Mouse (Mus musculus) liver, postnatal 0 days (tissue): Measurements from ENCODE around the gene Gspt1. TPM values are rescaled to one million over a fixed set of nuclear protein-coding genes. Genes with fewer than 3 reads are reported as not detected.
A peak's percentile ranks its signal among the peaks of the same experiment; 100 is the strongest.

Experiments
- ATAC-seq: fragments of 200-750 bp; cut with Nextera tagmentation; 2 replicates; pipeline ENCODE4 v1.8.0; 2017; ENCODE audit warnings: mild to moderate bottlenecking, moderate library complexity
- DNase-seq: peaks from one replicate; pipeline ENCODE4 v3.0.0-alpha.2; 2016
- H3K27ac ChIP-seq: fragments of 300-500 bp; sonication (generic); 2 replicates; pipeline ENCODE4 v1.5.1; 2014; ENCODE audit warnings: antibody characterized with exemption, moderate library complexity, mild to moderate bottlenecking, low read depth
- H3K27me3 ChIP-seq: fragments of 300-500 bp; sonication (generic); 2 replicates; pipeline ENCODE4 v1.6.1; 2014; ENCODE audit warnings: low read length, control low read depth, mixed read lengths; ENCODE audit not compliant: insufficient read depth
- H3K36me3 ChIP-seq: fragments of 300-500 bp; sonication (generic); replicated peaks from 2 replicates; pipeline ENCODE4 v1.6.1; 2014; ENCODE audit warnings: mild to moderate bottlenecking, control low read depth, low read length, moderate library complexity, mixed read lengths; ENCODE audit not compliant: insufficient read depth
- H3K4me1 ChIP-seq: fragments of 300-500 bp; sonication (generic); 2 replicates; pipeline ENCODE4 v1.6.1; 2014; ENCODE audit warnings: antibody characterized with exemption, mild to moderate bottlenecking, control low read depth; ENCODE audit not compliant: insufficient read depth
- H3K4me2 ChIP-seq: fragments of 300-500 bp; sonication (generic); 2 replicates; pipeline ENCODE4 v1.6.1; 2014; ENCODE audit warnings: low read depth, mild to moderate bottlenecking, low read length, moderate library complexity, mixed read lengths
- H3K4me3 ChIP-seq: fragments of 300-500 bp; sonication (generic); 2 replicates; pipeline ENCODE4 v1.5.1; 2014; ENCODE audit warnings: low read depth, low read length
- H3K9ac ChIP-seq: fragments of 300-500 bp; sonication (generic); replicated peaks from 2 replicates; pipeline ENCODE4 v1.6.1; 2014; ENCODE audit warnings: mild to moderate bottlenecking, moderate library complexity
- H3K9me3 ChIP-seq: fragments of 300-500 bp; sonication (generic); 2 replicates; pipeline ENCODE4 v1.6.1; 2016; ENCODE audit warnings: mild to moderate bottlenecking, control low read depth, low read length, mixed read lengths
- CTCF ChIP-seq: sonication (generic); IDR thresholded peaks from 2 replicates; pipeline ENCODE4 v1.5.1; 2016; ENCODE audit warnings: antibody characterized with exemption, low read depth
- EP300 ChIP-seq: IDR thresholded peaks from 2 replicates; pipeline ENCODE4 v1.6.1; 2016; ENCODE audit warnings: antibody characterized with exemption, low read depth, mild to moderate bottlenecking
- WGBS: fragments of 180-500 bp; shearing (Covaris S2); extraction: QIAGEN DNeasy Blood & Tissue Kit; methylation state at CpG from one replicate; pipeline ENCODE4 v1.1.7; 2014; ENCODE audit not compliant: insufficient replicate concordance; 5-methylcytosine and 5-hydroxymethylcytosine counted together
- microRNA counts: library from miRNA; unstranded; fragments of <30 nt; microRNA quantifications from one replicate; lab custom pipeline; 2015
- microRNA-seq: library from miRNA; unstranded; fragments of <30 nt; microRNA quantifications from one replicate; pipeline ENCODE4, GENCODE M21; 2016
- polyA plus RNA-seq: library from polyadenylated mRNA; unstranded; fragments of >200 nt; fragmentation: Nextera tagmentation; extraction: Ambion mirVana; gene quantifications from 2 replicates; pipeline ENCODE4 v1.2.1, GENCODE M21; 2015

Gspt1 gene
- polyA plus RNA-seq, 1 experiment from 2014 or later = 25.2 TPM

DNA sequence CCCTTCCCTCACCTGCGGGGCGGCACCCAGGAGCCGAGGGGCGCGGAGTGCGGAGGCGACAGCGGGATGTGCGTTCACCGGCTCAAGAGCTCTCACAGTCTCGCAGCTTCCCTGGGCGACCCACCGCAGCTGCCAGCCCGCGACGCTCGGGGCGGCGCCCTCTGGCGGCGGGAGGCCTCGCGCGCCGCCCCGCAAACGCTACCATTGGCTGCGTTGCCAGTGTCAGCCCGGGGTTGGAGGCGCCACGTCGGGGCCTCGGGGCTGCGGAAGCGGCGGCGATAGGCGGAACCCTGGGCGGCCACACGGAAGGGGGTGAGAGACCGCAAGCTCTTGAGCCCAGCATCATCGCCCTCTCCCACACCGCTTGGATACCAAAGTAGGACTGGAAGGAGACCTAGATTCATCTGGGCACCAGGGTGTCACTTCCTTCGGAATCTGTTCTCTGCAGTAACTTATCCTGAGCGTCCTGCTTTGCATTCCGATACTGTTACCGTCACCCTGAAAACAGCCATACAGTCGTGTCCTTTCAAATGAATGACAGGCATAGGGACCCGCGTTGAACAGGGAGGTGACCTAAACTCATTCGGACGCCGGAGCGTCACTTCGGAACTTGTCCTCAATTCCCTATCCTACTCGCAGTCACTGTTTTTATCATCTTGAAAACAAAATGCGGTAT lies 77.8 kb downstream of the Gspt1 start, which contains the start of gene Zc3h7a:
Zc3h7a (minus strand) TSS at position 186 of the 676 bp plus-strand sequence.
- TF ChIP-seq CTCF (peak; percentile 79), EP300 (no peak)
- H3K4me3 ChIP-seq = peak within 1 kb of the TSS; percentile 80
- DNase-seq (peak; percentile 94), ATAC-seq (peak; percentile 87)
- peaks cover 31% of the 10 kb centered on the region for H3K4me1 ChIP-seq
- peak within 1 kb of the TSS; percentile 89 for H3K9ac ChIP-seq
- H3K36me3 ChIP-seq = no peaks in the 10 kb centered on the region
- H3K27me3 ChIP-seq = no peaks in the 10 kb centered on the region
- H3K9me3 ChIP-seq = no peaks in the 10 kb centered on the region
- peak within 1 kb of the TSS; percentile 94 for H3K27ac ChIP-seq
- WGBS = under 1% methylated on average over 56 of the region's 57 CpGs
- peak within 1 kb of the TSS; percentile 72 for H3K4me2 ChIP-seq

DNA sequence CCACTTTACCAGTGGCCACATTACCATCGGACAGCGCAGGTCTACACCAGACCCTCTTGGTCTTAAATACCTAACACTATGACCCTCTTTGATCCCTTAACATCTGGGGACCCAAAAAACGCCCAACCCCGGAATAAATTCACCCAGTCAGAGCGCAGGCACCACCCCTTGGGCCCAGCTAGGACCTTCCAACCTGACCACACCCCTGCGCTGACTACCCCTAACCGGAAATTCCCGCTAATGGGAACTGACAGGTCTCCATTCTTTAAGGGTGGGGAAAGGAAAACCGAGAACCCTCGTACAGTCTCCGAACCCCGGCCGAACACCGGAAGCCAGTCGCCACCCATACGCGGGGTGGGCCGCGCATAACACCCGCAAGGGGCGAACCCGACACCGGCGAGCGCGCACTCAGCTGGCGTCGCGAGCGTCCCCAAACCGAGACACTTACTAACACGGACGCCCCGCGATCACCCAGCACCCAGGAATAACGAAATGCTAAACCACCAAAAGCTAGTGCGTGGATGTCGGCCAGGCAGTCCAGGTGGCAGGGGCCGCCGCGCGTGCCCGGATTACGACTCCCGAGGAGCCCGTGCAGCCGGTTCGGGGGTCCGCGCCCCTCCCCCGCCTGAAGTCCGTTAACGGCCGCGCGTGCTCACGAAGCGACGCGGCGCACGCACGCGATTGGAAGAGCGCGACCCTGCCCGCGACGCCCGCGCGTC lies 78.5 kb downstream of the Gspt1 start:
- Histone ChIP-seq H3K4me1 (peaks cover 37% of the 10 kb centered on the region), H3K4me2 (peak overlapping the region; percentile 72), H3K4me3 (peak overlapping the region; percentile 80), H3K36me3 (no peaks in the 10 kb centered on the region), H3K9me3 (no peaks in the 10 kb centered on the region), H3K27me3 (no peaks in the 10 kb centered on the region), H3K9ac (peak overlapping the region; percentile 89), H3K27ac (peak overlapping the region; percentile 94)
- peak; percentile 79 for DNase-seq
- ATAC-seq = peak; percentile 47
- whole genome bisulfite sequencing = under 1% methylated on average over 60 of the region's 72 CpGs
- TF ChIP-seq EP300 = 0 out of 2 replicates have a peak, but pooled peaks have one; percentile 3
- no peak for TF ChIP-seq CTCF

DNA sequence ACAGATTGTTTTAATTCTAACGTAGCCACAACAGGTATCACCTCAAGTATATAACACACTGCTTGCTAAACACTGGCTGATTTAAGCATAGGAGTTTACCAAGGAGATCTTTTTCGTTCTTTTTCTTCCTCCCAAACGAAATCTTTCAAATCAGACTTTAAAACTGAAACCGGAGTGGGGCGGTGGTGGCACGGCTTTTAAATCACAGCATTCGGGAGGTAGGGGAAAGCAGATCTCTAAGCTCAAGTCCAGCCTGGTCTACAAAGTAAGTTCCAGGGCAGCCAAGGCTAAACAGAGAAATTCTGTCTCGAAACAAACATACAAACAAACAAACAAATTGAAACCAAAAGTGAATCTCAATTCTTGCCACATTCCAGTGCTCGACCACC lies 79.0 kb downstream of the Gspt1 start:
- Histone ChIP-seq H3K9me3 (no peaks in the 10 kb centered on the region), H3K4me3 (peak overlapping the region; percentile 80), H3K4me1 (peaks cover 37% of the 10 kb centered on the region), H3K36me3 (no peaks in the 10 kb centered on the region), H3K4me2 (peak overlapping the region; percentile 72), H3K9ac (peak overlapping the region; percentile 89), H3K27me3 (no peaks in the 10 kb centered on the region), H3K27ac (peak overlapping the region; percentile 94)
- TF ChIP-seq EP300 (0 out of 2 replicates have a peak, but pooled peaks have one; percentile 6), CTCF (no peak)
- WGBS = 2% methylated on average over 9 of the region's 9 CpGs
- ATAC-seq (no peak), DNase-seq (no peak)

DNA sequence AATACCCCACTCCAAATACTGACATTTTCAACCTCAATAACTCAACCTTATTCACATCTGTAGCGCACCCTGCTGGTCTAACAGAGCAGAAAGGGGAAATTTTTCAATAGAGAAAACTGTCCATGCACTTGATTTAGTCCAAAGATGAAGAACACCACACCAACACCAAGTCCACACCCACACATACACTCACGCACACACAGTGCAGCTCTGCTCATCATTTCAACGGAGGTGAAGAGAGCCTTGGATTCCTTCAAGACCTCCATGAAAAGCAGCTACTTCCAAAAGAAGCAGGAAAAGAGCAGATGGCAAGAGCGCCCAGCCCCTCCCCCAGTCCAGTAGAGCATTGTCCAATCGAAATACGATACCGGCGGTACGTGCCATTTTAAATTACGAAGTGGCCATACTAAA lies 79.4 kb downstream of the Gspt1 start:
- H3K4me3 ChIP-seq = peak overlapping the region; percentile 80
- no peaks in the 10 kb centered on the region for H3K36me3 ChIP-seq
- ATAC-seq (no peak), DNase-seq (peak; percentile 73)
- H3K9me3 ChIP-seq = no peaks in the 10 kb centered on the region
- peak overlapping the region; percentile 89 for H3K9ac ChIP-seq
- H3K4me1 ChIP-seq = peaks cover 37% of the 10 kb centered on the region
- H3K27ac ChIP-seq = peak overlapping the region; percentile 94
- H3K4me2 ChIP-seq = peak overlapping the region; percentile 72
- 4% methylated on average over 10 of the region's 10 CpGs for WGBS
- no peaks in the 10 kb centered on the region for H3K27me3 ChIP-seq
- TF ChIP-seq CTCF (peak; percentile 79), EP300 (no peak)

DNA sequence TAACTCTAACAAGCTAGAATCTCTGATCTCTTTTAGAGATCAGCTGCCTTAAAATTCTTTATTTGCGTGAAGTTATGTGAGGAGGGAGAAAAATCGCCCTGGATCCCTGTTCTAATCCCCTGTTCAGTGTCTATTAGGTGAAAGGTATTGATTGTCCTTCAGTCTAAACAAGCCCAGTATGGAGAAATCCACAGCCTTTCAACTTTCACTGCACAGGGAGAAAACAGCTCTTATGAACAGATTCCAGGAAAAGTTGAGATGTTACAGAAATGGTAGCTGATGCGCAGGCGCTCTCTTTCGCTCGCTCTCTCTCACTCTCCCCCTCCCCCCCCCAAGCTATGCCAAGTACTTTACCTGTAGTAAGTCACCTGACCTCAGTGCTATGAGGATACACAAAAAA lies 82.4 kb downstream of the Gspt1 start:
- DNase-seq (peak; percentile 74), ATAC-seq (peak; percentile 63)
- Histone ChIP-seq H3K4me1 (peaks cover 26% of the 10 kb centered on the region), H3K36me3 (no peaks in the 10 kb centered on the region), H3K27ac (peak overlapping the region; percentile 93), H3K4me3 (no peak overlapping the region), H3K9ac (no peak overlapping the region), H3K9me3 (no peaks in the 10 kb centered on the region), H3K4me2 (peak overlapping the region; percentile 30; the same call in 1 of the 2 replicates), H3K27me3 (no peaks in the 10 kb centered on the region)
- WGBS = 71% methylated on average over 6 of the region's 6 CpGs
- TF ChIP-seq CTCF (no peak), EP300 (no peak)

MicroRNA genes within 50 kb of the gene (microRNA counts, 519-probe panel; counts per million panel counts)
- microRNA mmu-miR-1945 (lab: Ali Mortazavi, UCI) = not detected

Small RNAs within 50 kb of the gene (microRNA-seq; reads per million reads assigned to microRNA genes)
- gene Mir1945 = 2.0 reads per million

Other genes with a start within 250 kb of the Gspt1 start
- gene Snn, start 193.4 kb downstream of the Gspt1 start, polyA plus RNA-seq = 4.8 and 5.0 TPM in 2 replicates
- gene Litaf, start 188.2 kb downstream of the Gspt1 start, polyA plus RNA-seq = 77.3 and 79.2 TPM in 2 replicates
- 17.9 TPM in 2 replicates for gene Txndc11, start 119.7 kb downstream of the Gspt1 start, polyA plus RNA-seq
- 18.5 and 22.5 TPM in 2 replicates for gene Zc3h7a, start 77.9 kb downstream of the Gspt1 start, polyA plus RNA-seq
- 60.7 and 61.7 TPM in 2 replicates for gene Rsl1d1, start 51.0 kb downstream of the Gspt1 start, polyA plus RNA-seq
- gene Tnfrsf17, start 59.5 kb upstream of the Gspt1 start, polyA plus RNA-seq = not detected in 2 replicates
- gene Snx29, start 68.6 kb upstream of the Gspt1 start, polyA plus RNA-seq = 1.7 and 2.3 TPM in 2 replicates